Mouse (Mus musculus): Measurements from ENCODE around the gene Ankrd36.

Ankrd36 gene

DNA sequence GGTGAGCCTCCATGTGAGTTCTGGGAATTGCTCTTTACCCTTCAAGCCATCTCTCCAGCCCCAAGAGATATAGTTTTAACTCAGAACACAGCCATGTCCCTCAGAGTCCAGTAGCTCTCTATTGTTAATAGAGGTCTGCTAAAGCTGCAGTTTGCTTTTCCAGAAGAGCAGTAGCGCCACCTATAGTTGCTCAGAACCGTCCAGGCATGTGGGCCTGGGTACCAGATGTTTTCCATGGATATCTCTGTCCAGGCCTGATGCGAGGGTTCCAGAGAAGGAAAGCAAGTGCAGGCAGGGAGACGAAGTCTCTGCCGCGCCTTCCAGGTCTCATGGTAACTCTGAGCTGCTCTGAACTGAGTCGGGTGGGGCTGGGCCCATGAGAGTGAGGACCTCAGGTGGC, 122.3 kb downstream of the Ankrd36 start:
- peak; percentile 23 to 26 for DNase-seq

DNA sequence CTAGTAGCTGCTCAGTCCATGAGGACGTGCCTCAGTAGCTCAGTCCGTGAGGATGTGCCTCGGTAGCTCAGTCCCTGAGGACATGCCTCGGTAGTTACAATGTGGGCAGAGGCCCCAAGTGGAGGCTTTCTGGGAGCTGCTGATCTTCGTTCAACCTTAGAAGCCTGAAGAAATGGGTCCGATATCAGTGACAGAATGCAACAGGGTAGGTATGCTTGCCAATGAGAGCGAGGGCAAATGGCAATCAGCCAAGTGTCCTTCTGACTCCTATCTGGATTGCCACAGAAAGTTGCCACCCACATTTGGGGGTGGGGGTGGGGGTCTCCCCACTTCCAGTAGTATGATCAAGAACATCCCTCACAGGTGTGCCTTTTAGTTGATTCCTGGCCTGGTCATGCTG, 131.3 kb downstream of the Ankrd36 start:
- no peak for DNase-seq

DNA sequence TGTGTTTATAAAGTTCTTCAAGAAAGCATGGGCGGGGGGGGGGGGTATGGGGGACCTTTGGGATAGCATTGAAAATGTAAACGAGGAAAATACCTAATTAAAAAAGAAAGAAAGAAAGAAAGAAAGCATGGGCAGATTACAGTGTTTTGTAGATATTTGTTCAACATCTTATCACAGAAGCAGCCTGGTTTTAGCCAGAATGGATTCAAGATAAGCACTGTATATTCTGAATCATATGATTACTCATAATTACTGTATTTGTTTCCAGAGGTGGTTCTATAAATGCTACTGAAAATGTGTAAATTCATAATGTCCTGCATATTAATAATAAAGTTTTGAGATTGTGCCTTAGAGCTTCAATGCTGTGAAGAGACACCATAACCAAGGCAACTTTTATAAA, 131.8 kb downstream of the Ankrd36 start:
- no peak for DNase-seq

DNA sequence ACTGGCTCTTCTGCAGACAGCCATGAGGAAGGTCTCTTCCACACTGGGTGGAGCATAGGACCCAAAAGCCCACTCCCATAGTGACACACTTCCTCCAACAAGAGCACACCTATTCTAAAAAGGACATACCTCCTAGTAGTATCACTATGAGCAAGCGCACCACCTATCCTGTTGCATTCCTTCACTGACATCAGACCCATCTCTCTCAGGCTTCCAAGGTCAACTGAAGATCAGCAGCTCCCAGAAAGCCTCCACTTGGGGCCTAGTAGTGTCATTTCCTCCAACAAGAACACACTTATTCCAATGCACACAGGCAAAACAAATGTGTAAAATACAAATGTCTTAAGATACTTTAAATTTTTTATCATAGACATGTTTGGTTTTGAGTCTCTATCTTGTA, 132.3 kb downstream of the Ankrd36 start:
- DNase-seq: no peak

DNA sequence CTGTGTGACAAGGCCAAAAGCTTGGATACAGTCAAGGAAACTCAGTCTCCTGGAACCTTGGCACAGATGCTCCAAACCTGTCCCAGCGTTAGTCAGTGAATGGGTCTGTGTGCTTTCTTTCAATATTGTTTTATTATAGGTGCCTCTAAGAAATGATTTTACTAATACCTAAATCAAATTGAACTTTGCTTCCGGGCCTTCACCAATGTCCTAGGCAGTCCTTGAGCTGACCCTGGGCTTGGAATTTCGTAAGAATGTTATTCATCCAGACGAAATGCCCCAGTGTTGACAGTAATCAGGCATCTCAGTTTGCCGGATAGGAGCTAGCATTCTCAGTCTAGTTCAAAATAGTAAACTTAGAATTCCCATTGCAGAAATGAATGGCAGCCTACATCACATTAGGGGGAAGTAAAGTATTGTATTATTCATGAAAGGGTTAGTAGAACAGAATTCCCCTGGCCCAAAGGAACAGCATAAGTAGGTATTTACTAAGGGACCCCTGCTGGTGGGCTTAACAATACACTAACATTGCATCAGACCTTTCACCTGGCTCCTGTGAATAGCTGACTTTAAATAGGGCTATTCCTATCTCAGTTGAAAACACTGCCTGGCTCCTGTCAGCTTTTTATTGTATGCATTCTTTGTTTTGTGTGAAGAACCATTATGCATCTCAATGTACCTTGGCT, 132.9 kb downstream of the Ankrd36 start:
- DNase-seq: no peak

DNA sequence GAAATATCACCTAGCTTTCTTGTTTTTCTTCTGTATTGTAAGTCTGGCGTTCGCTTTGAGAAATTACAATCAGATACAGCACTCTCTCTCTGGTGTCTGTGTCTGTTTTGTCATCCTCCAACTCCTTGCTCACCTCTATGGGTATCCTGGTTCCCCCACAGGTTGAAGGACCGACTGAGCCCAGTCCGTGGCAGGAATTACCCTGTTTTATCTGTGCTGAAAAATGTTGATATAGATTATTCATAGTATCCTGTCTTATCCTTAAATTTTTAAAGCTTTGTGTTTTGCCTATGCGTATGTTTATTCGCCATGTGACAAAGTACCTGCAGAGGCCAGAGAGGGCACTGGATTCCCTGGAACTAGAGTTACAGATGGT, 133.5 kb downstream of the Ankrd36 start:
- DNase-seq: no peak

DNA sequence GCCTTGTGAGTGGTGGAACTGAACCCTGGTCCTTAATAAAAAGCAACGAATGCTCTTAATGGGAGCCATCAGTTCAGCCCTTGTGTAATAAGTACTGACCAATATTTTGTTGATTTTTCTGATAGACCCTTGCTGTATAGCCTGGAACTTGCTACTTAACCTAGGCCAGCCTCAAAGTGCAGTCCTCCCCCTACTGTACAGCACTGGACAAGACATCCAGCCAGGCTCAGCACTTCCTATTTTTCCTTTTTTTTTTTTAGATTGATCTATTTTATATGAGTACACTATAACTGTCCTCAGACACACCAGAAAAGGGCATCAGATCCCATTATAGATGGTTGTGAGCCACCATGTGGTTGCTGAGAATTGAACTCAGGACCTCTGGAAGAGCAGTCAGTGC, 133.9 kb downstream of the Ankrd36 start:
- no peak for DNase-seq

DNA sequence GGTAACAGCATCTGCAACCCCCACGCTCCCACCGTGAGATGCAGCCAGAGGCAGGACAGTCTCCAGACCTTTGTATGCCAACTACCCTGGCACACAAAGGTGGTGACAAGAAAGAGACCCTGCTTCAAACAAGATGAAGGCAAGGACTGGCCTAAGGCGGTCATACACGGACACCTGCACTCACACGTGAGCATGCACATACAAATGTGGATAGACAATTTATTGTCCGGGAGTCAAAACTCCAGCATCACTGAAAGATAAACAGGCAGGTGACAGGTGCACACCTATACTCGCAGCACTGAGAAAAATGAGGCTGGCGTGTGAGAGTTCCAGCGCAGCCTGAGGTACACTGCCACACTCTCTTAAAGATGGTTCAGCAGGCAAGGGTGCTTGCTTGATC, 136.5 kb downstream of the Ankrd36 start:
- no peak for DNase-seq

DNA sequence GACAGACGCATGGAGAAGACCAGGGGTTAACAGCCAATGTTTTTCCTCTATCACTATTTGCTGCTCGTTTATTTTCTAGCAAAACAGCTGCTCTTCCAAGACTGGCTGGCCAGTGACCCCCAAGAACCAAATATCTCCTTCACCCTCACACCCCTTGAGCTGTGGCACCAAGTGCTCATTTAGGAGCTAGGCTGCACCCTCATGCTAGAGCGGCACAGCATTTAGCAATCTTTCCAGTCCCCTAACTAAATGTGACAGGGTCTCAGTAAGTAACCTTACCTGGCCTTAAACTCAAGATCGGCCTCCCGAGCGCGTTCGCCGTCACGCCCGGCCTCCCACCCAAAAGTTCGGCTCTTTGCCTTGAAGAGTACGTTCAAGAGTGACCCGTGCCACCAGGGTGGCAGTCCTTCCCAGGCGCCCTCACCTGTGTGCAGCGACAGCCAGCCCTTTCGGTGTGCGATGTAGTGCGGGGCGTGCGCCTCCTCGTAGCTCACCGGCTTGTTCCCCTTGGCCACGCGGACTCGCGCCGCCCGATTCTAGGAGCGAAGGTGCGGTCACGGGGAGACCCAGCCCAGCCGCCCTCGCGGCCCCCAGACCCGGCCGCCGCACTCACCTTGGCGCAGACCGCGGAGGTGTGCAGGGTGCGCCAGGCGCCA, 137.5 kb downstream of the Ankrd36 start:
- peak; percentile 58 to 64 for DNase-seq

DNA sequence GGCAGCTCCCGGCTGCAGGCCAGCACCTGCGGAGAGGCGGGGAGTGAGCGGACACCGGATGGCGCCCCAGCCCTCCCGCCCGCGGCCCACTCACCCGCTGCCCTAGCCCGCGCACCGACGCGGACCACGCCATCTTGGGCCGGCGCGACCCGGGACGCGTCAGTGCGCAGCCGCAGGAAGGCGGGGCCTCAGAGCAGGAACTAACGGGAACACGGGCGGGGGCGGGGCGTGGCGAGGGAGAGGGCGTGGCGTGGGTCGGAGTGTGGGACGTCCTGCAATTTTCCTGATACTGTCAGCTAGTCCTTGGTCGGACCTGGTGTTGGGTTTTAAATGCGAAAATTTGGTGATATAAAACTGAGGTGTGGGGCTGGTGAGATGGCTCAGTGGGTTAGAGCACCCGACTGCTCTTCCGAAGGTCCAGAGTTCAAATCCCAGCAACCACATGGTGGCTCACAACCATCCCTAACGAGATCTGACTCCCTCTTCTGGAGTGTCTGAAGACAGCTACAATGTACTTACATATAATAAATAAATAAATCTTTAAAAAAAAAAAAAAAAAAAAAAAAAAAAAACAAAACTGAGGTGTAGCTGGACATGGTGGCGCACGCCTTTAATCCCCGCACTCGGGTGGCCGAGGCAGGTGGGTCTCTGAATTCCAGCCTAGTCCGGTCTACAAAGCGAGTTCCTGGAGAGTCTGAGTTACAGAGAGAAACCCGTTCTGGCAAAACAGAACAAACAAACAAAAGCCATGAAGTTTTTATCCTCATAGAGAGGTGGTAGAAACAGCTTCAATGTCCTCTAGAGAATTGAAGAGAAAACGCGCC, 138.3 kb downstream of the Ankrd36 start:
- peak; percentile 91 to 92 for DNase-seq

DNA sequence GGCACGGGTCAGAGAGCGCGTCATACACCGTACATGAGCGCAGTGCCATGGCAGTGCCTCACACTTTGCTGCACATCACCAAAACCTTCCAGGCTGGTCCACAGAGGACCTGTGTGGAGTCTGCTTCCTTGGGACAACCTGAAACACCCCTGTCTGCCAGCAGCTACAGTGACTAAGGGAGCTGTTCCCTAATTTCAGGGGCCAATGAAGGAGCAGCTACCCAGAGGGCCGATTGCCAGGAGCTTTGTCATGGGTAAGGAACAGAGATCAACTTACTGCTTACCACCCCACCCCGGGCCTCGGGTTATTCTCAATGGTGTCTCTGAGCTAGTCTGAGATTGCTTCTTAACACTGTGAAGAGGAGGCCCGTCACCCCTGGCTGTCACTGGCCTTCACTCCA, 145.7 kb downstream of the Ankrd36 start:
- no peak for DNase-seq

DNA sequence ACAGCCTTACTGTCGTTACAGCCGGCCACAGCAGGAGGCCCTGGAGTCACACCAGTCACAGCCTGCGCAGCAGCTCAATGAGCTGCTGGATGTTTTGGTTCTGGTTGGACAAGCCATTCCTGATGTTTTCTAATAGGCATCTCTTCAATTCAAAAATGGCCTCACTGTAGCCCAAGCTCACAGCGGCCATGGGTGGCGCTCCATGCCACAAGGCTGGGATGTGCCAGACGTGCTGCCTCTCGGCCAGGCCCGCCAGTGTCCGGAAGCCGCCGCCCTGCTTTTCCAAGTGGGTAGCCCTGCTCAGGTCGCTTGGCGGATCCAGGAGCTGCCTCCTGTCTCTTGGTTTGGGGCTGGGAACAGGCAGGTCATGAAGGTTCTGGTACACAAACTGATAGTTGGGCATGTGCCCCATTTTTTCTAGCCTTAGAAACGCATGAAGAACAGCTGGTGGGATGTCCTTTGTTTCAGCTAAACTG, 146.2 kb downstream of the Ankrd36 start, which contains the start of gene Mrps24:
Mrps24 (minus strand) TSS at position 51 of the 476 bp plus-strand sequence.
- DNase-seq: no peak

DNA sequence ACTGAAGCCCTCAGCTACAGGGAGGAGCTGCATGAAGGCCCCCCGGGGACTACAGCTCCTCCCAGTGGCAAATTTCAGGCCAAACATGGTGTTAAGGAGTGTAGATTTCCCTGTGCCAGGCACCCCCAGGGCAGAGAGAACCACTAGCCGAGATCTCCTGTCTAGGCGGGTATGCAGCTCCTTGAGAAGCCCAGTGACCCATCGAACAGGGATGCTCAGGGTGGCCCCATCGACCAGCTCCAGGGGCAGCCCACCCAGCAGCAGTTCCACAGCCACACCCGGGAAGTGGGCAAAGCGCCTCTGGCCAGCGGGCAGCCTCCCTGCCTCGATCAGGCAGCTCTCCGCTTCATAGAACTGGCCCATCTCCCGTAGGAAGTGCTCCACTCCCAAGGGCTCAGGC, 146.8 kb downstream of the Ankrd36 start:
- DNase-seq: no peak

DNA sequence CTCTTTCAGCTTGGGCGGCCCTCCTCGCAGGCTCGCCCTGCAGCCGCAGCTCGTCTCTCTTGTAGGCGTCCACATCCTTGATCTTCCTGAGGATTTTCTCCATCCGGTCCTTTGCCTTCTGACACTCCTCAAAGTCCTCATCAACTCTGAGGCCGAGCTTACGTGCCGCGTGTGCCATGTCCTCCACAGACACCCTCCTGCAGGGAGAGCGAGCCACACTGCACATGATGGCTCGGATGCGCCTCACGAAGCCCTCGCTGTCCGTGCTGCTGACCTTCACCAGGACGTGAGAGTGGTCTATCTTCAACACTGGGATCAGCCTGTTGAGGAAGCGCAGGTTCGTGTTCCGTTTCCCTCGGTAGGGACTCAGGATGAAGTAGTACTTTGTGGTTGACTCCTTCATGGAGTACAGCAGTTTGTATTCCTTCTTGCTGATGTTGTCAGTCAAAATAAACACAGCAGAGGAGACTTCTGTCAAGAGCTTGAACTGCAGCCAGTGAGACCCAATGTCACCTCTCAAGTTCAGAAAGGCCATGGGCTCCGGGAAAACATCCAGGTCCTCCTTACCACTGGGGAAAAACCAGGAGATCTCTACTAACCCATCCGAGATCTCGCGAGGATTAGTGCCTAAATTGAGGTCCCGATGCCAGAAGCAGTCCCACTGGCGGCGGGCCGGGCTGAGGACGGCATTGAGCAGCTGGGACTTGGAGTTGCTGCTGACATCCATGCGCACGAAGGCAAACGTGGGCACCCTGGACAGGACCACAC, 147.6 kb downstream of the Ankrd36 start:
- no peak for DNase-seq

DNA sequence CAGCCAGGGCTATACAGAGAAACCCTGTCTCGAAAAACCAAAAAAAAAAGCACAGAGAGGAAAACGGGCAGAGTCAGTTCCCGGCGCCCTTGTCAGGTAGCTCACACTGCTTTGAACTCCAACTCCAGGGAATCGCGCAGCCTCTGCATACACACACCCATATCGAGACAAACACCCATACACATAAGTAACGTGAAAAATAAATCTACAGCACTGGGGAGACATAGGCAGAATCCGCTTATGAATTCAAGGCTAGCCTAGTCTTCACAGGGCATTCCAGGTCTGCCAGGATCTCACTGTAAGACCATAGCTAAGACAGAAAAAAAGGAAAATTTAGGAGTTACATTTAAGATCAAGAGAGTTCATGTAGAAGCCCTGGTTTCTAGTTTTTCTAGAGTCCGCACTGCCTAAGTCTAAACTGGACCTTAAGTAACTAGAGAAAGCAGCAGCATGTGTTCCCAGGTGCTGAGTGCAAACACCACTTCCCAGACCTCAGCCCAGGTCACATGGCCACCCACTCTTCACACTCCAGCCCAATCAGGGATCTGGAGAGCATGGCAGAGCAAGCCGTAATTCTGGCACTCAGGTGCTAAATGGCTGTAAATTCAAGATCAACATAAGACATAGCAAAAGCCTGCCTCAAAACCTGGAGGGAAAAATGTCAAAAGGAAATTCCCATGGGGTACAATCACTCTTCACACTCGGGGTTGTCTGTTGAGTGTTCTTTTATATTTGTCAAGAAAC, 149.3 kb downstream of the Ankrd36 start:
- DNase-seq: no peak

DNA sequence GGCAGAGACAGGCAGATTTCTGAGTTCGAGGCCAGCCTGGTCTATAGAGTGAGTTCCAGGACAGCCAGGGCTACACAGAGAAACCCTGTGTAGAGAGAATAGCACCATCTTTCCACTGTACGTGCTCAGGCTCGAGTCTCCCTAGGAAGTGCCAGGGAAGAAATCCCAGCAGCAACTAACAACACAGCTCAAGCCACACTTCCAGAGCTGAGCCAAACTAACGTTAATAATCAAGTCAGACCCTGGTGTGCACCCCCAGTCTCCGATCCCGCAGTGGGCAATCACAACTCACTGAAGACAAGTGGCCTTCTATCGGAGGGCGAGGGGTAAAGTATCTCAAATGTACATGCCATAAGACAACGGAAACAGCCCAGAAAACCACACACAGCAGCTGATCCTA, 160.1 kb downstream of the Ankrd36 start:
- no peak for DNase-seq

DNA sequence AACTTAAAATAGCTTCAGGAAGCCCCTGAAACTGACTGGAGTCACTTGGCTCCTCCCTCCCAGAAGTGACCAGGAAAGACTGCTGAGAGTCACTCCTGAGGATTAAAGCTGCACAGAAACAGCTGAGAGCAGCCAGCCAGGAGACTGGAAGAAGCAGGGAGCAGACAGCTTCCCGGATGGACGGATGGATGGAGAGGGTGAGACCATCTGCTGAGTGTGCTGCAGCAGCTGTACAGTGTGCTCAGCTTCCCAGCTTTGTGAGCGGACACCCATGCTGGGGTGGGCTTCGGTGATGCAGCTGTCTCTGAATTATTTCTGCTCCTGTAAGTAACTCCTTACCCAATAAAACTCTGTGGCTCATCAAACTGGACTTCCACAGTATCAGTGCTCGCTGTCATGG, 162.9 kb downstream of the Ankrd36 start:
- DNase-seq: no peak

DNA sequence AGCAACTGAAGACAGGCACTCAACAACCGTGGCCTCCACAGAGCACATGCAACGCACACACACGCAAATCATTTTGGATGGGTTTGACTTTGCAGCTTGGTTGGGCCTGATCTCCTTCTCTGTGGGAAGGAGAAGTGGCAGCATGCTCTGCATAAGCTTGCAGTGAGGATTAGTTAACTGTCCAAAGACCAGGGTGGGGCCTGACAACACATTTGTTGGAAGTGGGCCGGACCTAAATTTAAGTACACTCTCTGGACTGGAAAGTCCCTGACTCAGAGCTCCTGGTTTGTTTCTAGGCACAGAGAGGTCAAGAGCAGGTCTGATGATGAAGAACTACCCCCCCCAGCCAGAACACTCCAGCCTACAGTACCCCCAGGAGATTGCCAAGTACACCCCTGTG, 164.8 kb downstream of the Ankrd36 start:
- no peak for DNase-seq

DNA sequence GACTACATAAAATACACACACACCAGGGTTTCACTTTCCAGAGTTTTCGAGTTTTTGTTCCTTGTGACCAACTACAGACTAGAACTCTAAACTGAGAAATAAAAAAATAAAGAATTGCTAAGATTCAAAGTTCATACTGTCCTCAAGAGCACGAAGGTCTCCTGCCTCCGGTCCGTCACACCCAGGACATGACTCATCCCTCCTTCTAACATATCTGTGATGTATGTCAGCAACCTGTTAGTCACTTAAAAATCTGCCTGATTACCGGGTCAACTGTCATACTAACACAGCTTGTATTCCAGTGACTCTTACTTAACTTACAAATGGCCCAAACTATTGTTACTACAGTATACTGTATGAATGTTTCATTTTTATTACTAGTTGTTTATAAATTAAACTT, 167.7 kb downstream of the Ankrd36 start:
- DNase-seq: no peak

Measured in B cell, adult 2 months (primary cell).